Mouse (Mus musculus) heart, adult 8-10 months (tissue): ENCODE measurements around the gene Mrps18b. TPM values are rescaled to one million over a fixed set of nuclear protein-coding genes. Genes with fewer than 3 reads are reported as not detected.

Source experiments
- microRNA-seq: library from miRNA; unstranded; fragments of <30 nt; microRNA quantifications from one replicate; pipeline ENCODE4 v1.2.0, GENCODE M21; 2022
- total RNA-seq, 4 experiments: library from RNA; stranded (reverse); gene quantifications; 2 replicates each; pipeline ENCODE4 v1.2.4; 2022

Mrps18b gene
- total RNA-seq, 4 experiments from 2014 or later = 56.1 to 73.8 (median 57.0) TPM

Small RNA genes within 50 kb of the gene (microRNA-seq; reads per million reads assigned to microRNA genes)
- not detected for gene Gm28033
- not detected for gene Mir1894
- gene Mir877 = 51.5 reads per million, percentile 50 among the genes with 10 or more reads in this experiment

Other genes starting within 250 kb of the Mrps18b start
- 10 to 100 TPM; 30.4 to 34.9 (median 31.8) TPM for gene Vars2, start 248.8 kb downstream of the Mrps18b start, total RNA-seq
- 10 to 100 TPM; 18.4 to 22.2 (median 21.2) TPM for gene Gtf2h4, start 242.7 kb downstream of the Mrps18b start, total RNA-seq
- gene Ddr1, start 211.8 kb downstream of the Mrps18b start, total RNA-seq = 10 to 100 TPM; 23.8 to 30.0 (median 29.5) TPM
- 10 to 100 TPM; 31.3 to 64.3 (median 38.9) TPM for gene Ier3, start 94.7 kb downstream of the Mrps18b start, total RNA-seq
- 100 to 1,000 TPM; 154 to 174 (median 157) TPM for gene Flot1, start 93.2 kb downstream of the Mrps18b start, total RNA-seq
- gene Tubb5, start 78.1 kb downstream of the Mrps18b start, total RNA-seq = 10 to 100 TPM; 65.2 to 94.6 (median 72.1) TPM
- gene Mdc1, start 74.9 kb downstream of the Mrps18b start, total RNA-seq = 10 to 100 TPM; 11.5 to 12.8 (median 12.0) TPM
- gene Nrm, start 55.1 kb downstream of the Mrps18b start, total RNA-seq = 1 to 10 TPM; 1.7 to 2.9 (median 1.8) TPM
- gene Ppp1r18, start 50.8 kb downstream of the Mrps18b start, total RNA-seq = 10 to 100 TPM; 10.5 to 13.5 (median 11.8) TPM
- gene Dhx16, start 36.6 kb downstream of the Mrps18b start, total RNA-seq = 10 to 100 TPM; 18.7 to 20.8 (median 20.1) TPM
- gene 2310061I04Rik, start 19.0 kb downstream of the Mrps18b start, total RNA-seq = 100 to 1,000 TPM in 3 of 4 experiments, 10 to 100 TPM in 1; 85.5 to 115 (median 106) TPM
- gene Atat1, start 6.3 kb downstream of the Mrps18b start, total RNA-seq = 1 to 10 TPM; 6.6 to 9.3 (median 8.3) TPM
- 10 to 100 TPM; 22.7 to 42.3 (median 25.8) TPM for gene Ppp1r10, start within 50 bp of the Mrps18b start, total RNA-seq
- 10 to 100 TPM; 70.8 to 76.2 (median 72.2) TPM for gene Abcf1, start 53.4 kb upstream of the Mrps18b start, total RNA-seq
- gene Gnl1, start 63.5 kb upstream of the Mrps18b start, total RNA-seq = 10 to 100 TPM; 32.1 to 41.0 (median 35.1) TPM
- gene Prr3, start 63.8 kb upstream of the Mrps18b start, total RNA-seq = 1 to 10 TPM; 2.0 to 4.0 (median 2.9) TPM
- 1 to 10 TPM; 6.1 to 7.4 (median 7.1) TPM for gene H2-T24, start 104.2 kb upstream of the Mrps18b start, total RNA-seq
- gene H2-T23, start 116.5 kb upstream of the Mrps18b start, total RNA-seq = 10 to 100 TPM; 26.8 to 28.5 (median 27.9) TPM
- 10 to 100 TPM; 10.4 to 14.0 (median 13.0) TPM for gene H2-T22, start 126.4 kb upstream of the Mrps18b start, total RNA-seq
- not detected for gene Gm6034, start 126.6 kb upstream of the Mrps18b start, total RNA-seq
- 1 to 10 TPM; 4.0 to 5.5 (median 4.9) TPM for gene Gm11127, start 142.0 kb upstream of the Mrps18b start, total RNA-seq
- gene Gm19684, start 205.3 kb upstream of the Mrps18b start, total RNA-seq = under 1 TPM in 3 of 4 experiments, not detected in 1; 0.19 to 0.26 (median 0.25) TPM
- gene Gm7030, start 213.0 kb upstream of the Mrps18b start, total RNA-seq = under 1 TPM in 2 of 4 experiments, not detected in 2; 0.34 to 0.38 TPM